Mouse (Mus musculus): ENCODE results near the gene Snx9. TPM values are rescaled to one million over a fixed set of nuclear protein-coding genes. Genes with fewer than 3 reads are reported as not detected.

Snx9 gene
- polyA plus RNA-seq, 1 experiment, result 24.7 TPM

DNA sequence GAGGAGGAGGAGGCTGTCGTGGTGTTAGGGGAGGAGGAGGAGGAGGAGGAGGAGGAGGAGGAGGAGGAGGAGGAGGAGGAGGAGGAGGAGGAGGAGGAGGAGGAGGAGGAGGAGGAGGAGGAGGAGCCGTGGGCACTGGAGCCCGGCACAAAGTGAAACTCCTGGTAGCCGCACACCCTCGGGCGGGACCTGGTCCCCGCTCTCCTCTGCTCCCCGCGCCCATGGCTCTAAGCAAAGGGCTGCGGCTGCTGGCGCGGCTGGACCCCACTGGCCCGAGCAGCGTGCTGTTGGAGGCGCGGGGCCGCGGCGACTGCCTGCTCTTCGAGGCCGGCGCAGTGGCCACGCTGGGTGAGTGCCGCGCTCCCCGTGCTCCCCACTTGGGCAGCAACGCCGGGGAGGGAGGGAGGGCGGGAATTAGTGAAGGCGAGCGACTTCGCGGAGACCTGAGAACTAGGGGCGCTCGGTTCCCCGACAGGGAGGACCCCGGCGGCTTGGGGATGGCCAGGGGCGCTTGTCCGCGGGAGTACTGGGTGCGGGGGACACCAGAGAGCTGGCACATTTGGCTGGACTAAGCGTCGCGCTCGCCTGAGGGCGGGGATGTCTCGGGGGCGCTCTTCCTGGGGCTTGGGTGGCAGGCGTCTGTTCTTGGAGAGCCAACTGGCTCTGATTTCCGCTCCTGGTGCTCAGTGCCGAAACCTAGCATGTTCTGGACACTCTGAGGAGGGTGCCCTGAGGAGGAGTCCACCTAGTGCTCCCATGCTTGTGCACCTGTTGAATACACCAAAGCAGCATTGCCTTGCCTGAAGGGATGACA, 100.3 kb downstream of the Snx9 start, which contains the start of gene Synj2:
Synj2 (plus strand) TSS at position 51 of the 814 bp plus-strand sequence.
- Histone ChIP-seq H3K4me2 (ENCODE audit: low read depth) (peak within 1 kb of the TSS; percentile 91), H3K4me3 (peak within 1 kb of the TSS; percentile 51), H3ac (ENCODE audit: control insufficient read depth, insufficient read length) (peak within 1 kb of the TSS; percentile 71), H3K27me3 (ENCODE audit: control insufficient read depth, insufficient read depth, insufficient read length) (no peaks in the 10 kb centered on the region), H3K36me3 (ENCODE audit: control insufficient read depth, insufficient read depth) (no peaks in the 10 kb centered on the region), H3K79me2 (ENCODE audit: control insufficient read depth, insufficient read depth) (peaks cover 45% of the 10 kb centered on the region)
- peak in 1 of 3 experiments; percentile 26 for TF ChIP-seq MYOG (IDR thresholded peaks at IDR 0.05; ENCODE audit: control insufficient read depth in 1 of 3, insufficient read depth in 1 of 3, insufficient read length in 2 of 3, low read depth in 2 of 3)
- TF ChIP-seq TCF3 (IDR thresholded peaks at IDR 0.05; ENCODE audit: insufficient read length, low read depth), result no peak
- TF ChIP-seq MYOD1 (IDR thresholded peaks at IDR 0.05; ENCODE audit: control insufficient read depth in 1 of 3, insufficient read length in 2 of 3, low read depth in 2 of 3), result peak in 1 of 3 experiments; percentile 50

DNA sequence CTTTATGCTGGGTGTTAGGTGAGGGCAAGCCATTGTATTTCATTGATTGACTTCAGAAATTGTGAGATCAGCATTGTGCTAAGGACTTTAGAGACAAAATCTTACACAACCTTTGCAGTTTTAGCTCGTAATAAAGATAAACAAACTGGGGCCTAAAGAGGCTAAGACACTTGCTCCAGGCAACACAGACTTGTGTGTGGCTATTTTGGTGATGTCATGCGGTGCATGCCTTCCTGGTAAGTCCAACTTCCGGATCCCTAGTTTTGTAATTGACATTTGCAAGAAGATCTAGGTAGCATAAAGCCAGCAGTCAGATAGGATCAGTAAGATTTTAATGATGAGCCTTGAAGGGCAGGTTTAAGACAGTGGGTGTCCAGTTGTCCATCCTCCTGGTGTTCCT, 101.0 kb downstream of the Snx9 start:
- Histone ChIP-seq H3K4me3 (peak overlapping the region; percentile 51), H3ac (ENCODE audit: control insufficient read depth, insufficient read length) (peak overlapping the region; percentile 71), H3K27me3 (ENCODE audit: control insufficient read depth, insufficient read depth, insufficient read length) (no peaks in the 10 kb centered on the region), H3K4me2 (ENCODE audit: low read depth) (peak overlapping the region; percentile 91), H3K36me3 (ENCODE audit: control insufficient read depth, insufficient read depth) (no peaks in the 10 kb centered on the region), H3K79me2 (ENCODE audit: control insufficient read depth, insufficient read depth) (peaks cover 52% of the 10 kb centered on the region)
- TF ChIP-seq TCF3 (IDR thresholded peaks at IDR 0.05; ENCODE audit: insufficient read length, low read depth), result no peak
- no peak for TF ChIP-seq E2F4 (IDR thresholded peaks at IDR 0.05; ENCODE audit: insufficient read depth)
- TF ChIP-seq MYOG (IDR thresholded peaks at IDR 0.05; ENCODE audit: control insufficient read depth in 1 of 3, insufficient read depth in 1 of 3, insufficient read length in 2 of 3, low read depth in 2 of 3), result no peak
- TF ChIP-seq TCF12 (IDR thresholded peaks at IDR 0.05; ENCODE audit: insufficient read depth, poor library complexity, severe bottlenecking), result no peak
- TF ChIP-seq MAX (IDR thresholded peaks at IDR 0.05; ENCODE audit: low read depth), result no peak
- TF ChIP-seq SRF (IDR thresholded peaks at IDR 0.05; ENCODE audit: control insufficient read depth, insufficient read length, low read depth), result no peak
- no peak for TF ChIP-seq CEBPB (IDR thresholded peaks at IDR 0.05; ENCODE audit: insufficient read depth, poor library complexity, severe bottlenecking)
- no peak for TF ChIP-seq MYOD1 (IDR thresholded peaks at IDR 0.05; ENCODE audit: control insufficient read depth in 1 of 3, insufficient read length in 2 of 3, low read depth in 2 of 3)
- no peak for TF ChIP-seq POLR2A (IDR thresholded peaks at IDR 0.05; ENCODE audit: insufficient read length, low read depth)
- TF ChIP-seq USF1 (IDR thresholded peaks at IDR 0.05; ENCODE audit: low read depth), result no peak

DNA sequence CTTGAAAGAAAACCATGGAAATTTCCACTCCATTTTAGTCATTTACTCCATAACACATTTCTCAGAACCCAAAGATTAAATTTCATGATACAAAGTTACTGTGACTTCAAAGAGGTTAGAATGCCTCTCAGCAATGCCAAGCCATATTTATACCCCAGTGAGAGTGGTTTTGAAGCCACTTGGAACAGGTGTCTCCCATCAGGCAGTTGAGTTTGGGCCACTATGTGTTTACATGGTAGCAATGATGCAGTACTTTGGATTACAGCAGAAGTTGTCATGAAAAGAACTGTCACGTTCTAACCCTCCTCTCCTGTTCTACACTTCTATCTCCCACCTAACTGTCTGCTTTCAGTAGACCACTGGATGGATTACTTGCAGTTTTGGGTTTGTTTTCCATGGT, 101.9 kb downstream of the Snx9 start:
- Histone ChIP-seq H3K79me2 (ENCODE audit: control insufficient read depth, insufficient read depth) (peaks cover 61% of the 10 kb centered on the region), H3K4me3 (peak overlapping the region; percentile 51), H3K27me3 (ENCODE audit: control insufficient read depth, insufficient read depth, insufficient read length) (no peaks in the 10 kb centered on the region), H3ac (ENCODE audit: control insufficient read depth, insufficient read length) (no peak overlapping the region), H3K36me3 (ENCODE audit: control insufficient read depth, insufficient read depth) (no peaks in the 10 kb centered on the region), H3K4me2 (ENCODE audit: low read depth) (peak overlapping the region; percentile 91)
- TF ChIP-seq USF1 (IDR thresholded peaks at IDR 0.05; ENCODE audit: low read depth) (no peak), REST (IDR thresholded peaks at IDR 0.05; ENCODE audit: insufficient read depth, insufficient read length) (no peak), MAX (IDR thresholded peaks at IDR 0.05; ENCODE audit: low read depth) (no peak), TCF12 (IDR thresholded peaks at IDR 0.05; ENCODE audit: insufficient read depth, poor library complexity, severe bottlenecking) (no peak), SRF (IDR thresholded peaks at IDR 0.05; ENCODE audit: control insufficient read depth, insufficient read length, low read depth) (no peak), E2F4 (IDR thresholded peaks at IDR 0.05; ENCODE audit: insufficient read depth) (no peak), POLR2A (IDR thresholded peaks at IDR 0.05; ENCODE audit: insufficient read length, low read depth) (no peak), MYOD1 (IDR thresholded peaks at IDR 0.05; ENCODE audit: control insufficient read depth in 1 of 3, insufficient read length in 2 of 3, low read depth in 2 of 3) (peak; percentile 34 to 75 (median 65)), CEBPB (IDR thresholded peaks at IDR 0.05; ENCODE audit: insufficient read depth, poor library complexity, severe bottlenecking) (no peak), MYOG (IDR thresholded peaks at IDR 0.05; ENCODE audit: control insufficient read depth in 1 of 3, insufficient read depth in 1 of 3, insufficient read length in 2 of 3, low read depth in 2 of 3) (peak in 2 of 3 experiments; percentile 11 to 31), POLR2AphosphoS2 (IDR thresholded peaks at IDR 0.05; ENCODE audit: insufficient read length, low read depth) (no peak), TCF3 (IDR thresholded peaks at IDR 0.05; ENCODE audit: insufficient read length, low read depth) (no peak)

DNA sequence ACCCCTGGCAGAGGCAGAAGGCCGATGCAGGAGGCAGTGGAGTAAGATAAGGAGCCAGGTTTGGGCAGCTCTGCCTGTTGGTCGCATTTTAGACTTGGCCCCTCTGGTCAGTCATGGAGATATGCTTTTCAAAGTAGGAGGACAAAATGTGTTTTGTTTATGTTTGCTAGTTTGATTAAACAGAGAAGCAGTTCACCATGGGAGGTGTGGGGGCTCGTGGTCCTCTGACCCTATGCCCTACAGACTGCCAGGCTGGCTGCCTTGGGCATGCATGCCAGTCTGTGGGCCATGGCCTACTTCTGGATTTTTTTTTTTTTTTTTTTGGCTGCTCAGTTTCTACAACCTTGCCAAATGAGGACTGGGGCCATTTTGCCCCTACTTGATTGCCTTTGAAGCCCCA, 105.9 kb downstream of the Snx9 start:
- no peak overlapping the region for H3K4me3 ChIP-seq
- TF ChIP-seq MYOG (IDR thresholded peaks at IDR 0.05; ENCODE audit: control insufficient read depth in 1 of 3, insufficient read depth in 1 of 3, insufficient read length in 2 of 3, low read depth in 2 of 3) (no peak), REST (IDR thresholded peaks at IDR 0.05; ENCODE audit: insufficient read depth, insufficient read length) (no peak), POLR2A (IDR thresholded peaks at IDR 0.05; ENCODE audit: insufficient read length, low read depth) (no peak), MYOD1 (IDR thresholded peaks at IDR 0.05; ENCODE audit: control insufficient read depth in 1 of 3, insufficient read length in 2 of 3, low read depth in 2 of 3) (no peak), SRF (IDR thresholded peaks at IDR 0.05; ENCODE audit: control insufficient read depth, insufficient read length, low read depth) (no peak), USF1 (IDR thresholded peaks at IDR 0.05; ENCODE audit: low read depth) (no peak), POLR2AphosphoS2 (IDR thresholded peaks at IDR 0.05; ENCODE audit: insufficient read length, low read depth) (no peak), TCF3 (IDR thresholded peaks at IDR 0.05; ENCODE audit: insufficient read length, low read depth) (no peak), TCF12 (IDR thresholded peaks at IDR 0.05; ENCODE audit: insufficient read depth, poor library complexity, severe bottlenecking) (no peak)

More for the DNA sequence above, 105.9 kb downstream of the Snx9 start:
- Histone ChIP-seq H3K4me2 (ENCODE audit: low read depth) (no peak overlapping the region), H3K27me3 (ENCODE audit: control insufficient read depth, insufficient read depth, insufficient read length) (no peaks in the 10 kb centered on the region), H3K36me3 (ENCODE audit: control insufficient read depth, insufficient read depth) (no peaks in the 10 kb centered on the region), H3ac (ENCODE audit: control insufficient read depth, insufficient read length) (no peak overlapping the region), H3K79me2 (ENCODE audit: control insufficient read depth, insufficient read depth) (peaks cover 90% of the 10 kb centered on the region)

All from myocyte (in vitro differentiated cells).